Mouse (Mus musculus): ENCODE measurements around the gene Olfr239. TPM values are rescaled to one million over a fixed set of nuclear protein-coding genes. Genes with fewer than 3 reads are reported as not detected.
"Not testable (repeated sequence)": the region's sequence is repeated elsewhere in the genome, so short reads cannot be mapped to it uniquely, and the experiment has no call there.

The Olfr239 gene
- not detected in 2 replicates for polyA plus RNA-seq (2012; rRNA removed)

DNA sequence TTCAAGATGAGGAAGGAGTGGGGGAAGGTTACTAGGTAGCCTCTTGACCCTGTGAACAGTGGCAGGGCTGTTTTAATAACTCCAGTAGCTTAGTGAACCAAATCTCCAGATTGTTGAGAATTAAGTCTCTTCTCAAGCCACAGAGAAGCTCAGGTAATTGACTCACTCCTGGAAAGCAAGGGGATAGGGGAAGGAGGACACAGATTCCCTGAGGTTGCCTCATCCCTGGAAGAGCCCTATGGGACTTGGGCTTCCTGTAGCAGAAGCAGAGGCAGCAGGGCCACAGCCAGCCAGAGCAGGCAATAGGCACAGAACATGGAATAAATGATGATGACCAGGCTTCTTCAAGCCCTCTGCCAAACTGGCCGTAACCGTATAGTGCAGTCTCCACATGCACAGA lies at the start of gene Olfr239:
TSS of gene Olfr239 (plus strand) at position 301 of the 400 bp plus-strand sequence.
- WGBS, result no CpG with 5 or more reads among the region's 2 CpGs
- not testable (repeated sequence) for H3K4me3 ChIP-seq (replicated peaks; ENCODE audit: insufficient read depth, low read depth, low read length); DNase-seq

DNA sequence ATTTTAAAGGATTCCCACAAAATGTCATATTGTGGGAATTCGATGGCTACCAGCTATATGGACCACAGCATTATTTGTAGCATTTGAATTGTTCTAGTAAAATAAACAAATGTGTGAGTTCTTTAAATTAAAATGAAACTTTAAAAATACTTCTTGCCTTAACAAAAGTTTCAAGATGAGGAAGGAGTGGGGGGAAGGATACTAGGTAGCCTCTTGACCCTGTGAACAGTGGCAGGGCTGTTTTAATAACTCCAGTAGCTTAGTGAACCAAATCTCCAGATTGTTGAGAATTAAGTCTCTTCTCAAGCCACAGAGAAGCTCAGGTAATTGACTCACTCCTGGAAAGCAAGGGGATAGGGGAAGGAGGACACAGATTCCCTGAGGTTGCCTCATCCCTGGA lies 23.0 kb upstream of the Olfr239 start, which contains the start of gene Olfr55:
TSS of gene Olfr55 (plus strand) at position 301 of the 400 bp plus-strand sequence.
- not testable (repeated sequence) for H3K4me3 ChIP-seq (replicated peaks; ENCODE audit: insufficient read depth, low read depth, low read length)

More for the DNA sequence above, at the start of gene Olfr239:
- not testable (repeated sequence) for H3K27ac ChIP-seq (ENCODE audit: insufficient read depth, low read length); H3K4me1 ChIP-seq (ENCODE audit: control insufficient read depth, insufficient read depth, low read length); H3K27me3 ChIP-seq (ENCODE audit: control insufficient read depth, insufficient read depth, low read length)

DNA sequence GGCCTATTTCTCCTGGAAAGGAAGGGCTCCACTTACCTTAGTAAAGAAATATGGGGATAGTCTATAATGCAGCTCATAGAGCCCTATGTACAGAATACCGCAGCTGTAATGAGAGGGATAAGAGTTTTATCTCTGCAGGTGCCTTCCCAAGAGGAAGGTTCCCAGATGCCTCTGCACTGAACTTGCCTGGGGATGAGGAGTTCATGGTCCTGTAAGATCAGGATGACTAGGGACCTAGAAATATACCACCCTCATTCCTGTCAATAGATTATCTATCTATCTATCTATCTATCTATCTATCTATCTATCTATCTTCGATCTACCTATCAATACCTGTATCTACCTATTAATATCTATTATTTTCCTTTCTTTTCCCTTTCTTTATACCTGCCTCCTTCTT lies 30.5 kb downstream of the Olfr239 start, which contains the start of gene Olfr1564:
TSS of gene Olfr1564 (minus strand) at position 101 of the 400 bp plus-strand sequence.
- TF ChIP-seq CTCF (IDR thresholded peaks at IDR 0.05; ENCODE audit: borderline replicate concordance, insufficient read depth, low read depth, low read length) (no peak), POLR2A (IDR thresholded peaks at IDR 0.05; ENCODE audit: borderline replicate concordance, insufficient read depth, low read length) (no peak)
- Histone ChIP-seq H3K27ac (ENCODE audit: insufficient read depth, low read length) (no peak within 1 kb of the TSS), H3K27me3 (ENCODE audit: control insufficient read depth, insufficient read depth, low read length) (no peaks in the 10 kb centered on the region), H3K4me1 (ENCODE audit: control insufficient read depth, insufficient read depth, low read length) (no peaks in the 10 kb centered on the region), H3K4me3 (replicated peaks; ENCODE audit: insufficient read depth, low read depth, low read length) (no peak within 1 kb of the TSS)
- DNase-seq, result no peak
- WGBS, result 75% methylated on average over 2 of the region's 2 CpGs

More for the DNA sequence above, 23.0 kb upstream of the Olfr239 start, which contains the start of gene Olfr55:
- H3K27me3 ChIP-seq (ENCODE audit: control insufficient read depth, insufficient read depth, low read length); DNase-seq; H3K4me1 ChIP-seq (ENCODE audit: control insufficient read depth, insufficient read depth, low read length); H3K27ac ChIP-seq (ENCODE audit: insufficient read depth, low read length): not testable (repeated sequence)
- WGBS, result 85% methylated on average over 1 of the region's 1 CpGs

GRCm38 (mm10) chr17:33236646-33237045 lies 45.5 kb downstream of the Olfr239 start:
- WGBS, result 89% methylated on average over 1 of the region's 1 CpGs
- H3K4me3 ChIP-seq (replicated peaks; ENCODE audit: insufficient read depth, low read depth, low read length); H3K4me1 ChIP-seq (ENCODE audit: control insufficient read depth, insufficient read depth, low read length); H3K27ac ChIP-seq (ENCODE audit: insufficient read depth, low read length); DNase-seq; H3K27me3 ChIP-seq (ENCODE audit: control insufficient read depth, insufficient read depth, low read length): not testable (repeated sequence)

Other genes with a start within 250 kb of the Olfr239 start
- gene Cyp4f13, start 243.9 kb upstream of the Olfr239 start, polyA plus RNA-seq (2012; rRNA removed), result 47.2 and 49.5 TPM in 2 replicates
- 4.6 and 4.9 TPM in 2 replicates for gene Zfp472, start 225.5 kb upstream of the Olfr239 start, polyA plus RNA-seq (2012; rRNA removed)
- 12.3 and 13.3 TPM in 2 replicates for gene Zfp952, start 198.2 kb upstream of the Olfr239 start, polyA plus RNA-seq (2012; rRNA removed)
- gene Zfp763, start 157.9 kb upstream of the Olfr239 start, polyA plus RNA-seq (2012; rRNA removed), result 10.7 and 12.2 TPM in 2 replicates
- gene 4921501E09Rik, start 123.2 kb upstream of the Olfr239 start, polyA plus RNA-seq (2012; rRNA removed), result not detected in 2 replicates
- gene Zfp563, start 102.0 kb upstream of the Olfr239 start, polyA plus RNA-seq (2012; rRNA removed), result 10.2 and 11.6 TPM in 2 replicates
- 4.5 and 5.1 TPM in 2 replicates for gene Morc2b, start 51.6 kb upstream of the Olfr239 start, polyA plus RNA-seq (2012; rRNA removed)
- gene Olfr55, start 22.9 kb upstream of the Olfr239 start, polyA plus RNA-seq (2012; rRNA removed), result 0.03 and 0.05 TPM in 2 replicates
- gene Olfr1564, start 30.4 kb downstream of the Olfr239 start, polyA plus RNA-seq (2012; rRNA removed), result 3.1 and 3.3 TPM in 2 replicates
- 5.3 and 6.7 TPM in 2 replicates for gene Zfp955a, start 63.8 kb downstream of the Olfr239 start, polyA plus RNA-seq (2012; rRNA removed)
- gene Olfr63, start 73.4 kb downstream of the Olfr239 start, polyA plus RNA-seq (2012; rRNA removed), result not detected in 2 replicates
- gene Zfp955b, start 98.2 kb downstream of the Olfr239 start, polyA plus RNA-seq (2012; rRNA removed), result 16.0 and 16.8 TPM in 2 replicates
- gene Zfp81, start 167.6 kb downstream of the Olfr239 start, polyA plus RNA-seq (2012; rRNA removed), result 8.2 and 10.6 TPM in 2 replicates
- gene Zfp101, start 203.3 kb downstream of the Olfr239 start, polyA plus RNA-seq (2012; rRNA removed), result 12.7 and 13.1 TPM in 2 replicates
- gene Actl9, start 241.6 kb downstream of the Olfr239 start, polyA plus RNA-seq (2012; rRNA removed), result 0.46 and 0.61 TPM in 2 replicates